Mouse (Mus musculus): Measurements from ENCODE around the gene Armc6.

DNA sequence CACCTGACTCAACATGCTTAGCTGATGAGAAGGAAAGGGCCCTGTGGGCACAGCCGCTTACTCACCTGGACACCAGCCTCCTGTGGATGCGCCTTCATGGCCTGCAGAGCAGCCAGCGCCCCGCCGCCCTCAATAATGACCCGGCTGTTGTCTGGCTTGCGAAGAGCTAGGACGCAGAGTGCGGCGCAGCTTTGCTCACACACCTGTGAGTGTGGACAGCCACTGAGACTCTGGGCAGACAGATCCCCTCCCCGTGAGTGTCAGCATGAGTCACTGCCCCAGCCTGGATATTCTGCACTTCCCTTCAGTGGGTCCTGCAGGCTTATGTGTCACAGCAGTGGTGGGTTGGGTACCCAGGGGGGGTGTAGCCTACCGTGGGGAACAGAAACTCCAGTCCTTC is 12.2 kb downstream of the Armc6 start:
- TF ChIP-seq CTCF (IDR thresholded peaks at IDR 0.05) (no peak), EP300 (IDR thresholded peaks at IDR 0.05; ENCODE audit: insufficient read depth, low read depth, low read length) (no peak), POLR2A (IDR thresholded peaks at IDR 0.05; ENCODE audit: insufficient read depth, low read depth, low read length) (no peak)
